Mouse (Mus musculus) heart, embryonic 15.5 days (tissue): Measurements from ENCODE around the gene Prdm10. TPM values are rescaled to one million over a fixed set of nuclear protein-coding genes. Genes with fewer than 3 reads are reported as not detected.

Experiments used
- ATAC-seq: fragments of 200-750 bp; cut with Nextera tagmentation; replicated peaks from 2 replicates; pipeline ENCODE4 v1.8.0; 2017; ENCODE audit warnings: low read depth, moderate TSS enrichment; ENCODE audit not compliant: insufficient number of reproducible peaks, insufficient read depth, low FRiP score
- H3K27ac ChIP-seq: fragments of 300-500 bp; sonication (generic); 2 replicates; pipeline ENCODE4 v1.5.1; 2015; ENCODE audit warnings: mild to moderate bottlenecking, inconsistent platforms
- H3K27me3 ChIP-seq: fragments of 300-500 bp; sonication (generic); 2 replicates; pipeline ENCODE4 v1.6.1; 2015; ENCODE audit warnings: inconsistent platforms
- H3K36me3 ChIP-seq: fragments of 300-500 bp; sonication (generic); 2 replicates; pipeline ENCODE4 v1.6.1; 2015; ENCODE audit warnings: mild to moderate bottlenecking, inconsistent platforms
- H3K4me1 ChIP-seq: fragments of 300-500 bp; sonication (generic); replicated peaks from 2 replicates; pipeline ENCODE4 v1.6.1; 2015; ENCODE audit warnings: inconsistent platforms
- H3K4me2 ChIP-seq: fragments of 300-500 bp; sonication (generic); 2 replicates; pipeline ENCODE4 v1.6.1; 2015; ENCODE audit warnings: inconsistent platforms, mild to moderate bottlenecking, moderate library complexity
- H3K4me3 ChIP-seq: fragments of 300-500 bp; sonication (generic); 2 replicates; pipeline ENCODE4 v1.5.1; 2015; ENCODE audit warnings: mild to moderate bottlenecking, inconsistent platforms
- H3K9ac ChIP-seq: fragments of 300-500 bp; sonication (generic); 2 replicates; pipeline ENCODE4 v1.6.1; 2015; ENCODE audit warnings: mild to moderate bottlenecking, inconsistent platforms
- H3K9me3 ChIP-seq: fragments of 300-500 bp; sonication (generic); replicated peaks from 2 replicates; pipeline ENCODE4 v1.6.1; 2016; ENCODE audit warnings: inconsistent platforms
- WGBS: fragments of 180-500 bp; shearing (Covaris S2); methylation state at CpG from one replicate; pipeline ENCODE4 v1.1.7; 2015; ENCODE audit warnings: mixed read lengths; 5-methylcytosine and 5-hydroxymethylcytosine counted together
- polyA plus RNA-seq: library from polyadenylated mRNA; unstranded; fragments of >200 nt; fragmentation: Nextera tagmentation; extraction: Ambion mirVana; gene quantifications from 2 replicates; pipeline ENCODE4 v1.2.1, GENCODE M21; 2015

Gene Prdm10
- polyA plus RNA-seq, 1 experiment from 2014 or later = 3.2 TPM

DNA sequence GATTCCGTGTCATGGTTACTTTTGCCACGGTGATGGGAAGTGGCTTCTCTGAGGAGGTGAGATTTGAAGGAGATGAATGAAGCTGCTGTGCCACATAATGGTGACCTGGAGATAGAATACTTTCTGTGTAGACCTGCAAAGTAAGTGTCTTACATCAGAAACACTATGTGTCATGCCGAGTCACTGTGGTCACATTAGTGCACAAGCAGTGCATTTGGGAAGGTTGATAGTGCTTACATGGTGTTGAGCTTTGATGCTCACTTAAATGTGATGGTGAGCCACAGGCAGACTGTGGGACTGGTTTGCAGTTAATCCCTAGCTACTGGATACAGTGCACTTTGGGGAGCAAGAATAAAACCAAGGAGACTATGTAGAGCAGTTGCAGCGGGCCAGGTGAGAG is 131.8 kb downstream of the Prdm10 start:
- Histone ChIP-seq H3K9ac (no peak overlapping the region), H3K9me3 (no peaks in the 10 kb centered on the region), H3K27me3 (no peaks in the 10 kb centered on the region), H3K27ac (no peak overlapping the region), H3K36me3 (peaks cover 82% of the 10 kb centered on the region), H3K4me1 (no peaks in the 10 kb centered on the region), H3K4me2 (no peak overlapping the region), H3K4me3 (no peak overlapping the region)
- 86% methylated on average over 4 of the region's 4 CpGs for WGBS
- no peak for ATAC-seq

DNA sequence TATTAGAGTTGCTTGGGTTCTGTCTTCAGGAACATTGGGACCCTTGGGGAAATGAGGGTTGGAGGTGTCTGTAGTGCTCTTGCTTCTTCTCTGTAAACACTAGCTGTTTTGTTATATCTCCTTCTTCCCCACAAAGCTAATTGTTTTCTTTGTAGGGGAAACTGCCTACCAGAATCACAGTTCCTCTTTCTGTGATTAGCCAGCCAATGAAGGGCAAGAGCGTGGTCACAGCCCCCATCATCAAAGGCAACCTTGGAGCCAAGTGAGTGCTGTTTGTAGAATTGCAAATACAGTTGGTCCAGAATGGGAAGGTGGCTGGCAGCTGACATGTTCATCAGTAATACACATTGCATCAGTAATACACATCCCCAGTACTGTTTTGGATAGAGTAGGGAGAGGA is 138.5 kb downstream of the Prdm10 start:
- Histone ChIP-seq H3K9ac (no peak overlapping the region), H3K36me3 (peaks cover 68% of the 10 kb centered on the region), H3K4me3 (no peak overlapping the region), H3K4me1 (no peaks in the 10 kb centered on the region), H3K27me3 (no peaks in the 10 kb centered on the region), H3K4me2 (no peak overlapping the region), H3K27ac (no peak overlapping the region), H3K9me3 (no peaks in the 10 kb centered on the region)
- no peak for ATAC-seq
- WGBS = 91% methylated on average over 1 of the region's 1 CpGs

GRCm38 (mm10) chr9:31422143-31422542 is 141.8 kb downstream of the Prdm10 start:
- 75% methylated on average over 5 of the region's 5 CpGs for WGBS

GRCm38 (mm10) chr9:31428971-31429370 is 148.6 kb downstream of the Prdm10 start:
- WGBS = 85% methylated on average over 7 of the region's 7 CpGs
- Histone ChIP-seq H3K4me2 (no peak overlapping the region), H3K9ac (no peak overlapping the region), H3K4me1 (no peaks in the 10 kb centered on the region), H3K9me3 (no peaks in the 10 kb centered on the region), H3K4me3 (no peak overlapping the region), H3K27me3 (no peaks in the 10 kb centered on the region), H3K36me3 (no peaks in the 10 kb centered on the region), H3K27ac (no peak overlapping the region)
- ATAC-seq = no peak

More at GRCm38 (mm10) chr9:31422143-31422542, 141.8 kb downstream of the Prdm10 start:
- Histone ChIP-seq H3K4me2 (no peak overlapping the region), H3K27ac (no peak overlapping the region), H3K4me1 (no peaks in the 10 kb centered on the region), H3K9ac (no peak overlapping the region), H3K4me3 (no peak overlapping the region), H3K9me3 (no peaks in the 10 kb centered on the region), H3K36me3 (peaks cover 42% of the 10 kb centered on the region), H3K27me3 (no peaks in the 10 kb centered on the region)
- ATAC-seq = no peak

GRCm38 (mm10) chr9:31430011-31430410 is 149.7 kb downstream of the Prdm10 start:
- H3K4me3 ChIP-seq = no peak overlapping the region
- H3K27me3 ChIP-seq = no peaks in the 10 kb centered on the region
- no peak overlapping the region for H3K27ac ChIP-seq
- ATAC-seq = no peak
- 65% methylated on average over 9 of the region's 9 CpGs for WGBS
- no peak overlapping the region for H3K9ac ChIP-seq
- H3K9me3 ChIP-seq = no peaks in the 10 kb centered on the region
- H3K4me2 ChIP-seq = no peak overlapping the region
- no peaks in the 10 kb centered on the region for H3K4me1 ChIP-seq
- H3K36me3 ChIP-seq = no peaks in the 10 kb centered on the region

Other genes starting within 250 kb of the Prdm10 start
- 7.4 and 8.3 TPM in 2 replicates for gene Zbtb44, start 249.9 kb upstream of the Prdm10 start, polyA plus RNA-seq
- 2.2 and 6.6 TPM in 2 replicates for gene St14, start 148.7 kb upstream of the Prdm10 start, polyA plus RNA-seq
- gene Aplp2, start 68.7 kb upstream of the Prdm10 start, polyA plus RNA-seq = 327 and 380 TPM in 2 replicates
- gene Nfrkb, start 105.7 kb downstream of the Prdm10 start, polyA plus RNA-seq = 11.6 and 15.3 TPM in 2 replicates
- not detected in 2 replicates for gene Tmem45b, start 183.9 kb downstream of the Prdm10 start, polyA plus RNA-seq